Mouse (Mus musculus) Patski (cell line): ENCODE data around the gene Fam204a. TPM values are rescaled to one million over a fixed set of nuclear protein-coding genes. Genes with fewer than 3 reads are reported as not detected.
A peak's percentile ranks its signal among the peaks of the same experiment; 100 is the strongest.

Source experiments
- ATAC-seq: fragments of 100-300 bp; one replicate; pipeline ENCODE4 v1.8.0; 2021
- CTCF ChIA-PET: fragments of 350-600 bp; sonication (Branson Sonifier 250); formaldehyde crosslinking; loops from one replicate; lab custom pipeline; 2022; ENCODE audit warnings: inconsistent platforms; lab: Charles Lee
- POLR2A ChIA-PET: fragments of 350-600 bp; sonication (Branson Sonifier 250); formaldehyde crosslinking; loops from one replicate; lab custom pipeline; 2022; ENCODE audit warnings: antibody characterized with exemption, inconsistent platforms; lab: Charles Lee
- DNase-seq: peaks from one replicate; pipeline ENCODE4 v3.0.0-alpha.2; 2011; ENCODE audit warnings: low read depth, low spot score
- H3K27me3 ChIP-seq: fragments of 371-371 bp; one replicate; pipeline ENCODE4 v1.5.1; 2021
- CTCF ChIP-seq: fragments of 100-300 bp; IDR thresholded peaks from one replicate; pipeline ENCODE4 v1.5.1; 2021
- in situ Hi-C: fragments of 300-500 bp; cut with MboI; formaldehyde crosslinking; loops from 3 replicates; pipeline ENCODE4 v1.11.1; 2018; ENCODE audit warnings: low pct_unique_long_range_greater_than_20kb, mixed read lengths
- polyA plus RNA-seq: library from polyadenylated mRNA; unstranded; gene quantifications from one replicate; pipeline ENCODE4 v1.2.3, GENCODE M21; 2021

Fam204a gene
- polyA plus RNA-seq, 1 experiment from 2014 or later: 63.5 TPM

DNA sequence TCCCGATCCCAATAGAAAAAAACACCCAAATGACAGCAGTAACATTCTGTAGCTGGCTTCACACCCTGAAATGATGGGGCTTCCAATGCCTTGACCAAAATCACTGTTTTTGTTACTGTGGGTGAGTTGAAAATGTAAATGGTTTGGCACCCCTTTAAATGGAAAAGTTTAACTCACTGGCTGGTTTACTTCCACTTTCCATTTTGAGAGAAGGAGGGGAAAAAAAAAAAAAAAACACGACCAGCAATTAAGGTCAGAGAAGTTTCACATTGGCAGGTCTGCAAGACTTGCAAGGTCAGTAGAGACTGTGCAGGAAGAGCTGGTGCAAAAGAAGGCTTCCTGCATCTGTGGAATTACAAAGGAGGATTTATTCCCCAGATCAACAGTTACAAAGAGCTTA is 61.1 kb downstream of the Fam204a start:
- ATAC-seq (no peak), DNase-seq (no peak)
- no peaks in the 10 kb centered on the region for H3K27me3 ChIP-seq
- ChIA-PET CTCF (interaction anchor here (1.2 kb wide), 1 partner anchor 12 kb away, joined by 3 read pairs; no protein-coding TSS in a partner anchor), POLR2A (no interaction called here)
- no peak for TF ChIP-seq CTCF
- in situ Hi-C loops: loop anchor here (25.0 kb wide), 1 partner anchor 928 kb away; no protein-coding TSS in a partner anchor

DNA sequence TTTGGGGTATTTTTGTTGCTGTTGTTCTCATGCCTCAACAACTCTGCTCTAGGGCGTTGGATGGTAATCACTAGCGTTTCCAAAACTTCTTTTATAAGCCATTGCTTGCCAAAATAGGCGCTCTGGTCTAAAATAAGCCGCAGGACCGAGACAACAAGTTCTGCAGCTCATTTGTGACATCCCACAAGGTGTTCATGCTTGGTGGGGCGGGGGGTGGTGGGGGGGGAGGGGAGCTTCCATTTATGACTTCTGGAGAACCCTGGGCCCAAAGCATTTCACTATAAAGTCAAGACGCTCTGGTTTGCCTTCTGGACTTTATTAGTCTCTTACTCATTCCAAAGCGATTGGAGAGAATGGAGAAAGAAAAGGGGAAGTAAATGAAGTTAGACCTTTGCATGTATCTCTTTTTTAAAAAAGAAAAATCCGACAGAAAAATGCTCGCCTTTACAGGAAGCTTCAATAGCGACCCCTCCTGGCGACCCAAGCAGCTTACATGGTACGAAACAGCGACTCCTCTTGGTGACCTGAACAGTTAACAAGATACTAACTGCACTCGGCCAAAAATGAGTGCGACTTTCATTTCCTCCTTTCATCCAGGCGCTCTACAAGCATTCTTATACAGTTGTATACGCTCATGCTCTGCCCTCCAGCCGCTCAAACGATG is 65.8 kb downstream of the Fam204a start:
- ChIA-PET POLR2A (no interaction called here), CTCF (interaction anchor here (0.6 to 1.6 kb wide), 2 partner anchors 10 to 599 kb away, joined by 3 to 5 read pairs; no protein-coding TSS in a partner anchor)
- TF ChIP-seq CTCF: peak; percentile 91
- in situ Hi-C loops: loop anchor here (25.0 kb wide), 1 partner anchor 923 kb away; no protein-coding TSS in a partner anchor
- H3K27me3 ChIP-seq: no peaks in the 10 kb centered on the region
- ATAC-seq (no peak), DNase-seq (no peak)

DNA sequence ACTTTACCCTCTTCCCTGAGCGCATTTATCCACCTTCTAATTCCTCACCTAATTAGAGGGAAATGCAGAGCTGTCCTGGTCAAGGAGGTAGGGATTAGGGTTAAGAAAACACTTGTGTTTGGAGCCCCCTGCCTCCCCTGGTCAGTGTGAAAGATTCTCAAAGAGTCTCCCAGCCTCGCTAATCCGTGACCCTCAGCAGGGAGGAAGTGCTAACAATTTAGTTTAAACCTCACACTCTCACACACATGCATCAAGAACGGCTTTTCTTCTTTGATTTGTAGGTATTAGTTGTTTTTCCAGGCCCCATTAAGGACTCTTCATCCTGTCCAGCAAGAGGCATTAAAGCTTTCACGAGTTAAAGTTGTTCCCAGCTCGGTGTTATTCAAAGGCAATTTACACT is 66.7 kb downstream of the Fam204a start:
- ChIA-PET CTCF (no interaction called here), POLR2A (interaction anchor here (0.7 kb wide), 1 partner anchor 457 kb away, joined by 5 read pairs; no protein-coding TSS in a partner anchor)
- in situ Hi-C loops: loop anchor here (10.0 to 25.0 kb wide), 2 partner anchors 765 to 923 kb away; no protein-coding TSS in a partner anchor
- no peak for TF ChIP-seq CTCF
- no peaks in the 10 kb centered on the region for H3K27me3 ChIP-seq
- no peak for ATAC-seq
- no peak for DNase-seq

DNA sequence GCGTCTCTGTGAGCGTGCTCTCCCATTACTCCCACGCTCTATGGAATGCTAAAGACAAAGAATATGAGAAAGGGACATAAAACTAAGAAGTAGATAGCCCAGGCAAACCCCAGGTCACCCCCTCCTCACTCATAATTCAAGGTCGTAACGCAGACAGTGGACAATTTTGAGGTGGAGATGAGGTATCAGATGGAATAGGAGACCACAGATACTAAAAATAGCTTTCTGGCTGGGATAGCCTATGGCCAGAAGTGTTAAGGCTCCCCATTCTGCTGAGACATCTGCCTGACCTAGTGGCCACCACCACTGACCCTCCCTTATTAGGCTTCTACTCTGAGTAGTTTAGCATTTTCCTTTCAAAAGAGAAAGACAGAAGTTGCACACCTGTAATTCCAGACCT is 71.2 kb downstream of the Fam204a start:
- ATAC-seq (no peak), DNase-seq (no peak)
- in situ Hi-C loops: loop anchor here (10.0 to 25.0 kb wide), 2 partner anchors 760 to 918 kb away; no protein-coding TSS in a partner anchor
- no peaks in the 10 kb centered on the region for H3K27me3 ChIP-seq
- no peak for TF ChIP-seq CTCF
- CTCF ChIA-PET: interaction anchor here (0.7 to 1.7 kb wide), 2 partner anchors 8 to 10 kb away, joined by 3 to 4 read pairs; no protein-coding TSS in a partner anchor
- POLR2A ChIA-PET: no interaction called here

DNA sequence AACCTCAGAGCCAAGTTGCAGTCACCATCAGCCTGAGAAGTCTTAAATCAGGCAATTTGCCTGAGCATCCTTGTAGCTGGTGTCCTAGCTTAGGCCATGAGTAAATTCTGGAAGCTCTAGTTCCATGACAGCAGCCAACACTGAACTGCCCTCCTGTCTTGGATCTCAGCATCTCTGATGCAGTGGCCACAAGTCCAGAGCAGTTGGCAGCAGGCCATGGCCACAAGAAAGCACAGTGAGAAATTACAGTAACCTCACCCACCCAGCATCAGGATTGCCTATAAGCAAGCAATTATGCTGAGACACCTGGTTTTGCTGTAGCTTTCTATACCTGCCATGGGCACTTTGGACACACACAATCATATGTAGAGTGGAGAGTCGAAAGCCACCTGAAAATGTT is 73.4 kb downstream of the Fam204a start:
- ChIA-PET POLR2A (interaction anchor here (0.8 kb wide), 1 partner anchor 37 kb away, joined by 4 read pairs; no protein-coding TSS in a partner anchor), CTCF (interaction anchor here (0.6 to 1.6 kb wide), 2 partner anchors 13 to 76 kb away, joined by 3 to 4 read pairs; no protein-coding TSS in a partner anchor)
- no peaks in the 10 kb centered on the region for H3K27me3 ChIP-seq
- no peak for TF ChIP-seq CTCF
- ATAC-seq (no peak), DNase-seq (no peak)
- in situ Hi-C loops: loop anchor here (10.0 to 25.0 kb wide), 2 partner anchors 758 to 916 kb away; no protein-coding TSS in a partner anchor

DNA sequence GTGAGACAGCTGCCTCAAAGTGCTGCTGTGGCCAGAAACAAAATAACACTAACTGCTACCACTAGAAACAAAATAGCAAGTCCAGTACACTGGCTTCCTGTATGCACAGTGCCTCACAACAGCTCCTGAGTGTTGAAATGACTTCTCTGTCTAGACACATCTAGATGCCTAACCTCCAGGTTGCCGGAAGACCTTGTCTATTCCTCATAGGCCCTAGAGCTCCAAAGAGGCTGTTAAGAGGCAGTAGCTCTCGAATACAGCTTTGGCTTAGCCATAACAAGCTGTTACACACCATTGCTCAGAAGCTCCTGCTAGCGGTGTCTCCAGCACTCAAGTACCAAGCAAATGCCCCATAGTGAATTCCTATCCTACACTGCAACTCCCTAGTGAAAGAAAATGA is 76.4 kb downstream of the Fam204a start:
- in situ Hi-C loops: loop anchor here (10.0 to 25.0 kb wide), 2 partner anchors 755 to 913 kb away; no protein-coding TSS in a partner anchor
- peak; percentile 27 for ATAC-seq
- TF ChIP-seq CTCF: no peak
- no peak for DNase-seq
- ChIA-PET CTCF (interaction anchor here (0.6 to 1.9 kb wide), 3 partner anchors 11 to 730 kb away, joined by 3 to 5 read pairs (median 5); no protein-coding TSS in a partner anchor), POLR2A (interaction anchor here (0.5 to 1.2 kb wide), 3 partner anchors 13 to 692 kb away, joined by 3 to 6 read pairs (median 4); no protein-coding TSS in a partner anchor)
- H3K27me3 ChIP-seq: no peaks in the 10 kb centered on the region

DNA sequence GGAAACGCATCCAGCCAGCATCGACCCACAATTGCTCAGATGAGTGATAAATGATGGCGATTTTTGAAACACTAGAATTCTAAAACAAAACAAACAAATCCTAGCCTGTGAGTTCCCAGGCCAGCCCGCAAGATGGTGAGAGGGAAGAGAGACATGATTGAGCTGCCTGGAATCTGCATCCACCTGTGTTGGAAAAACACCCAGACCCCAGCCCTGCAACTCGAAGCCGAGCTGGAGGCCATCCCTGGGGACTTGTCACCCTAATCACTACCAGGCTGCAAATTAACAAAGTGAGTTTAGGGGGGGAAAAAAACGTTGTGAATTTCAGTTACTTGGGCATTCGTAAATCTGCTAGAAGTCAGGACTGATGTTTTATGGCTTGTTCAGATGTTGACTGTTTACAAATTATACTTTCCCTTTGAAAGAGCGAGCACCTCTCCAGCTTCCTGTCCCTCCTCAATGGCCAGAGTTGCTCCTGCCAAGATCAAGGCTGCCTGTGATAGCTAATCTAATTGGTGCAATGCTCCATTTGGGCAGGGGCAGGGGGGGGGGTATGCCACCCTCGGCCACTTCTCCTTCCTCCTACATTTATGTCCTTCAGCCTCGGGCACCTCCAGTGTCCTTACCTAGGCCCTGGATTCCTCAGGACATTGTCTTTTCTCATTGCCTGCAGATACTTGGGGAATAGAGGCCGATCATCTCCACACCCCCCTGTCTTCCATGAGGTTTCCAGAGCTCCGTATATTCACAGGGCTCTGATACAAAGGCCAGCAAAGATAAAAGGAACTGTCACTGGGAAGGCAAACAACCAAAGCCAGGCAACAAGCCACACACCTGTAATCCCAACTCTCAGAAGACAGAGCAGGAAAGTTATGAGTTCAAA is 77.2 kb downstream of the Fam204a start:
- ATAC-seq (no peak), DNase-seq (no peak)
- CTCF ChIA-PET: interaction anchor here (1.9 kb wide), 1 partner anchor 12 kb away, joined by 5 read pairs; no protein-coding TSS in a partner anchor
- TF ChIP-seq CTCF: no peak
- in situ Hi-C loops: loop anchor here (5.0 kb wide), 2 partner anchors 163 to 402 kb away; no protein-coding TSS in a partner anchor
- H3K27me3 ChIP-seq: no peaks in the 10 kb centered on the region
- POLR2A ChIA-PET: interaction anchor here (1.2 kb wide), 1 partner anchor 249 kb away, joined by 6 read pairs; no protein-coding TSS in a partner anchor

Other genes starting within 250 kb of the Fam204a start
- gene Prlhr, start 241.6 kb upstream of the Fam204a start, polyA plus RNA-seq: not detected